Mouse (Mus musculus) left cerebral cortex, postnatal 25 days (tissue): ENCODE data around the gene Ccdc146. TPM values are rescaled to one million over a fixed set of nuclear protein-coding genes. Genes with fewer than 3 reads are reported as not detected.

Experiments used
- DNase-seq, 2 experiments: peaks; one replicate each; pipeline ENCODE4 v3.0.0; 2022; ENCODE audit warnings: low spot score in 2 of 2, mixed read lengths in 1 of 2
- intact Hi-C: fragments of 180-260 bp; cut with DNase I; formaldehyde crosslinking; loops from one replicate; pipeline ENCODE4 v1.15.1; 2025
- total RNA-seq, 2 experiments: library from RNA; stranded (reverse); gene quantifications; 2 replicates each; pipeline ENCODE4 v1.2.3; 2021

Ccdc146 gene
- total RNA-seq = under 1 TPM; 0.18 to 0.23 TPM

DNA sequence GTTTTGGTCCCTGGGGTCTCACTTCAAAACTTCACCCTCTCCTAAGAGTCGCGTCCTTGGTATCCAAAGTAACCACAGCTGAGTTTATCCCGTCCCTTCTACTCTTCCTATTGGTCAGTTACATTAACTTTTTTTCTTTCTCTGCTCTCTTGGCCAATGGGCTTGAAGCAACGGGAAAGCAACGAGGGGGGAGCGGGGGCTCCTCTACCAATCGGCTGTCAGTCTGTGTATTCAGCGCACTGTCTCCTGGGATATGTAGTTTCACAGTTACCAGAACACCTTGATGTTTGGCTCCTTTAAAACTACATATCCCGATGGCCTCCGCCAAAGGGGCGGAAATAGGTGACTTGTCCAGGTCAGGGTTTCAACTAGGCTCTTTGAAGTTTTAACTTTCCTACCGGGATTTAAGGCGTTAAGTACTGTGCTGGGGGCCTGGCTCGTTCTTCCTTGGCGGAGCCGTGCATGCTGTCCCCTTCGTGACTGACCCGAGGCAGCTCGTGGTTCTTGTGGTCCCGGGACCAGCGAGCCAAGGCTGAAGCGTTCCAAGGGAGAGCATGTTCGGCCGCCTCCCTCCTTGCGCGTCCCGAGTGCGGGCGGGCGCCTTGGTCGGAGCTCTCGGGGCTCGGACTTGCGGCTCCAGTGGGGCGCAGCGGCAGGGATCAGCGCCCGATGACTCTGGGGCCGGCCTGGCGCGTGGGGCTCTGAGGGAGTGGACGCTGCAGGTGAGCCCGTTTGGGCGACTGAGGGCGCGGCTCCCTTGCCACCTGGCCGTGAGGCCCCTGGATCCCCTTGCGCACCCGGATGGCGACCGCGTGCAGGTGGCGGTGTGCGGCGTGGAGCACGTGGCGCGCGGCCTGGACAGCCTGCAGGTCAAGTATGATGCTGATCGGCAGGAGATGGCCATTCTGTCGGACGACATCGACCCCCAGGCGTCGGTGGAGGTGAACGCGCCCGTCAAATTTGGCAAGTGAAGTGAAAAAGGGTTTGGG lies at the start of gene Ccdc146, which contains the start of gene Fam185a:
Ccdc146 (minus strand) TSS at position 64 of the 989 bp plus-strand sequence.
Fam185a (plus strand) TSS at position 345 of the 989 bp plus-strand sequence.
- intact Hi-C loops = loop anchor here (2.0 to 10.0 kb wide), 2 partner anchors 96 to 370 kb away; partner anchors contain the start of gene Ptpn12
- peak; percentile 94 to 99 for DNase-seq

- no peak for DNase-seq
- intact Hi-C loops = no loop called here
Observed at GRCm38 (mm10) chr5:21468100-21468499, 43.6 kb upstream of the Ccdc146 start.

DNA sequence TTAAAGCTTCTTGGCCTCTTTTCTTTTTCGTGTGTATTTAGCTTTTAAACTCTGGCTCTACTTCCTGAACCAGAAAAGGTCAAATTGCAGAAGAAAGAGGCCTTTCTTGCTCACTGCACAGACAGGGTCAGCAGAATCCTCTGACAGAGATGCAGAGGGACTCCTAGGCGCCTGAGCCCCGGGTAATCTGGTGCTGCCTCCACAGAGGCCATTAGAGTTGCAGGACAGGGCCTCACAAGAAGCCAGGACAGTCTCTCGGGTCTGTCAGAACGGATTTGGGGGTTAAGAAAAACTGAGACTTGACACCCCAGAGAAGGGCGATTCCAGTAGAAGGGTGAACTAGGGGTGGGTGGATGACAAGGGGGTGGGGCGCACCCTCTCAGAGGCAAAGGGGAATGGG lies 42.9 kb upstream of the Ccdc146 start:
- DNase-seq = no peak
- intact Hi-C loops = no loop called here

- intact Hi-C loops = no loop called here
- no peak for DNase-seq
Observed at GRCm38 (mm10) chr5:21440833-21441530, 16.5 kb upstream of the Ccdc146 start.

- no peak for DNase-seq
- intact Hi-C loops = loop anchor here (10.0 kb wide), 1 partner anchor 295 kb away; the partner anchor contains the start of gene Pmpcb
Observed at GRCm38 (mm10) chr5:21439446-21440110, 15.1 kb upstream of the Ccdc146 start.

GRCm38 (mm10) chr5:21438428-21438827 lies 14.0 kb upstream of the Ccdc146 start:
- DNase-seq = no peak
- intact Hi-C loops = loop anchor here (10.0 kb wide), 1 partner anchor 296 kb away; the partner anchor contains the start of gene Pmpcb

- intact Hi-C loops = loop anchor here (10.0 kb wide), 1 partner anchor 298 kb away; the partner anchor contains the start of gene Pmpcb
- no peak for DNase-seq
Observed at GRCm38 (mm10) chr5:21436471-21436975, 12.0 kb upstream of the Ccdc146 start.

DNA sequence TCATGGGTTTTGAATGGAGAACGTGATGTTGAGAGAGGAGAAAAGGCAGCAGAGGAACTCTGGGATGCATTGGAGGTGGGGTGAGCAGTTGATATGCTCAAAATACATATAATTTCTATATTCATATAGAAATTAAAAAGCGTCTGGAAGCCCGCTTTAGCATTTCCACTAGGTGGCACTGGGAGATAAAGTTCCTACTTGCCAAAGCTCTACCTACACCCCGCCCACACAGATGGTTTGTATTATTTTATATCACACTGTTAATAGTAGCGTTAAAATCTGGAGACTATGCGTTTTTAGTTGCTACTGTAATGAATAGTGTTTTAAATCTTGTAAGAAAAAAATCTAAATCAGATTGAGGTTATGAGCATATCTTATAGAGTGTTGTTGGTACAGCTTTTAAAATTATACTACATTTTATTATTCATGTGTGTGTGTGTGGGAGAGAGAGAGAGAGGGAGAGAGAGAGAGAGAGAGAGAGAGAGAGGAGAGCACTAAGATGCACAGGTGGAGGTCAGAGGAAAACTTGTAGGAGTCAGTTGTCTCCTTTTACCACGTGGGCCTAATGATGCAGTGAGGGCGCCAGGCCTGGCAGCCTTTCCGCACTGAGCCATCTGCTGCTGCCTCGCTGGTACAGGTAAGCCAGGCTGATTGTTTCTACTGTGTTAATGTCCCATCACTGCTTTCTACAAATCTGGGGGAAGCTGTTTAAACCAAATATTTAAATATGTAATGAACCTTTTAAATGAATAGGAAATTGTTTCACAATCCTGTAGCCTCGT lies 9.9 kb upstream of the Ccdc146 start:
- DNase-seq = peak; percentile 45 to 65
- intact Hi-C loops = loop anchor here (1.0 to 10.0 kb wide), 3 partner anchors 152 to 300 kb away; partner anchors contain the start of gene Pmpcb

DNA sequence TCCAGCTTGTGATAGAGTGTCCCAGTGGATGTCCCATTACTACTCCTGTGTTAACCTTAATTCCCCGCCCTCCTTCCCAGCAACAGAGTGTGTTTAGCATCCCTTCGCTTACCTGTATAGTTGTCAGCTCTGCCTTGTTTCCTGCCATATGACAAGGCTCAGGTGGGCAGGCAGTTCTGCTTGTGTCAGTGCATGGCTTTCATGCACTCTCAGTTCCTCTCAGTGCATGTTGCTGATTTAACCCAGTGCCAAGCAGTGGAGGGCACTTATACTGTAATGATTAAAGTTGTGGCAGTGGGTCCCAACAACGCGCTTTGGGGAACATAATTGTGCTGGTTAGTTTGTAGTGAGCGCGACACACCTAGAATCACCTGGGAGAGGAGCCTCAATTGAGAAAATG lies 2.2 kb upstream of the Ccdc146 start:
- intact Hi-C loops = loop anchor here (10.0 kb wide), 1 partner anchor 372 kb away; the partner anchor contains the start of gene Ptpn12
- no peak for DNase-seq

- intact Hi-C loops = loop anchor here (1.0 to 10.0 kb wide), 2 partner anchors 155 to 366 kb away; partner anchors contain the start of gene Ptpn12
- DNase-seq = peak in 1 of 2 experiments; percentile 23
Observed at GRCm38 (mm10) chr5:21420609-21421008, 3.9 kb downstream of the Ccdc146 start.

DNA sequence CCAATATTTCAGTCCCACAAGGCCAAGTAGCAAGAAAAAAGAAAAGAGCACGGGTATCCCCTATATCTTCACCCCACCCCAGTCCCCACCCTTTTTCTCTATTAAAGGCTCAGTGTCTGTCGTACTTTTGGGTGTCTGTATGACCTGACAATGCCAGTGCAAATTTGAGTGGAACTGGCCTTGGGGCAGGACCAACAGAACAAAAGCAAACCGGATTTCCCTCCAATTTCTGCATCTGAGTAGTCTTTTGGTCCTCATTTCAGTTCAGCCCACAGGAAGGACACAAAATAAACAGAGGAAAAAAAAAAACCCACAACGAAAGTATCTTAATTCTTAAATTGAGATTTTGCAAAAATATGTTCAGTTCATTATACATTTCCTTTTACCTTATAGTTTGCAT lies 5.9 kb downstream of the Ccdc146 start:
- no peak for DNase-seq

DNA sequence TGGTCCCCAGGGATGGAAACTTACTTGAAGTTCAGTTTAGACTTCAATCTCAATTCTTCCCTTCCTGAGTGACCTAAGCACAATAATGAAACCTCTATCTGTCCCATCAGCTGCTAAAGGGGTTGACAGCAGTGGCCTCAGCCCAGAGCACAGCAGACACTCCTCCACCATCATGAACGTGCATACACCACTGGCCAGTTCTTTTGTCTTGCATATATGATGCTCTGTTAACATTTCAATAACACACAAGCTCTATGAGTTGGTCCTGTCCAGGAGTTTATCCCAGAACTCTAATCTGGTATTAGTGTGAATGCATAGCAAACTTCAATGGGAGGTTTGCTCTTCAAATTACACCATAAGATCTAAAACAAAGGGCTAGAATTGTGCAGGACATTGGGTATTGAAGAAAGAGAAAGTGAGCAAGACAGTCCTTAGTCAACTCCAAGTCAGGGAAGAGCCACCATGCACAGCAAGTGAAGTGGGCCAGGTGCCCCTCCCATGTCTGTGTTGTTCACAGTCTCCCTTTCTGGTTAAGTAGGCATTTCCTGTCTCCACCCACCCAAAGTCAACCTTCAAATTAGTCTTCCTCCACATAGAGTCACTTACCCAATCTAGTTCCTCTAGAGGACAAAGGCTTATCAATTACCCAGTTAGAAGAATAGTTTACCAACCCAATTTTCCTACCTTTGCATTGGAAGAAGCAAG lies 10.2 kb downstream of the Ccdc146 start:
- DNase-seq = no peak
- intact Hi-C loops = no loop called here

More for the DNA sequence above, 5.9 kb downstream of the Ccdc146 start:
- intact Hi-C loops = no loop called here

DNA sequence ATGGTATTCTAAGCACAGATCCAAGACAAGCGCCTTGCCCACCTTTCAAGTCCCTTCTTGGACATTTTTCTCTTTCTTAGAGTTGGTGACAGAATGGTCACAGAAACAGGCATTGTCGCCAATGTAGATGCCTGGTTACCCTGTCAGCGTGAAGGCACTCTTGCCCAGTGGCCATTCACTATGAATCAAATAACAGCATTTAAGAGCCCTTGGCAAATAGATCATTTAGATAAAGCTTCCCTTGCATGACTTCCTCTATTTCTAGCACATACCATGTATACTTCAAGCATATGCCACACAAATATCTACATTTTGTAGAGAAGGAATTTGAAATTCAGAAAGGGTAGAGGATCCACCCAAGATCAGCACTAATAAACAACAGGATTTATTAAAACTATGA lies 11.2 kb downstream of the Ccdc146 start:
- intact Hi-C loops = no loop called here
- DNase-seq = no peak

DNA sequence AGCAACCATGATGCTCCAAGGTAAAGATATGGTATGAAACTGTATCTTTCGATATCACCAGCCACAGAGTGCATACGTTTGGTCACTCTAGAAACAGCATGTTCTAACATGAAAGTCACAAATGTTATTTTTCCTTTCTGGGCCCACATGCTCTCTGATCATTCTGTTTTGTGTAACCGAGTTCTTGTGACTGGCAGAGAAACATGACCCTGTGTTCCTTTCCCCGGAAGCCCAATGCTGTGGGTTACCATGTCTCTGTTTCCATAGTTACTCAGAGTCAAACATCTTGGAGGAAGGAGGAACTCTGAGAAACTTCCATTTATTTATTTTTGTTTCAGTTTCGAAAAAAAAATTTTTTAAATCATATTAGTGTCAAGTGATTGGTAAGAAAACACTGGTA lies 12.4 kb downstream of the Ccdc146 start:
- no peak for DNase-seq
- intact Hi-C loops = no loop called here

- DNase-seq = no peak
Observed at GRCm38 (mm10) chr5:21411261-21411666, 13.2 kb downstream of the Ccdc146 start.

DNA sequence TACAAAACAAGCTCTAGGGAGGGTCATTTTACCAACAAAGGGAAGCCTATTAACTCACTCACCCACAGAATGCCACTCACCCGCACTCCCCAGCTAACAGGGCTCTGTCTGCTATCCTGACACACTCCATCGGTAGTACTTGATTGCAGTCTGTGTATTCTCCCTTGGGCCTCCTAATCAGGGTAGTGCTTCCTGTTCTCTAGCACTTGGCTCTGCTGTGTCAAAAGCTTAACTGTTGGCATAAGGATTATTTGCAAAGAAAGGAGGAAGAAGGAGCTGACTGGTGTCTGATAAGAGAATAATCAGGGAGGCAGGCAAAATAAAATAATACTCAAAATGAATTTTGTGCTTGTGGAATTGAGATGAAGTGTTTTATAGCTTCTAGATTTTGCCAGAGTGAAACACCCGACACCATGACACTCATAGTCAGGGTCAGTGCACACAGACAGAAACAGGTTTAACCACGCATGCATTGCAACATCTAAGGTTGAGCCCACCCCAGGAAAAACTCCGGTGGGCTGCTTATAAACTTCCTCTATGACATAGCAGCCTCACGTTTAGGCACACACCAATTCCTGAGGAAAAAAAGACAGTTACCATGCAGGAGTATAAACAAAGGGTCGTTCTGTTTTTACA lies 29.2 kb downstream of the Ccdc146 start:
- no peak for DNase-seq
- intact Hi-C loops = no loop called here

More at GRCm38 (mm10) chr5:21411261-21411666, 13.2 kb downstream of the Ccdc146 start:
- intact Hi-C loops = no loop called here

DNA sequence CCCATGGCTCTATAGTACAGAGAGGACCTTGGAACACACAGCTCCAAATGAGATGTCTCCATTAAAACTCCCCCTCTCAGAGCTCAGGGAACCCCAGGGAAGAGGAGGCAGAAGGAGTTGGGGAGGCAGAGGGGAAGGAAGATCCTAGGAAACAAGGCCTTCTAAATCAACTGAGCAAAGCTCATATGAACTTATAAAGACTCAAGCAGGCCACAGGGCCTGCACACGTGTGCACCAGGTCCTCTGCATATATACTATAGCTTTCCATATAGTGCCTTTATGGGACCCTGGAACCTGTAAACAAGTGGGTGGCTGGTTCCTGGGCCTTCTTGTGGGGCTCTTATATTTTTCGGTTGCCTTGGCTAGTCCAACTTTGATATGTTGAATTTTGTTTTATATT lies 29.9 kb downstream of the Ccdc146 start:
- DNase-seq = no peak
- intact Hi-C loops = no loop called here
